Mouse (Mus musculus): ENCODE results near the gene Ldlrad3.

DNA sequence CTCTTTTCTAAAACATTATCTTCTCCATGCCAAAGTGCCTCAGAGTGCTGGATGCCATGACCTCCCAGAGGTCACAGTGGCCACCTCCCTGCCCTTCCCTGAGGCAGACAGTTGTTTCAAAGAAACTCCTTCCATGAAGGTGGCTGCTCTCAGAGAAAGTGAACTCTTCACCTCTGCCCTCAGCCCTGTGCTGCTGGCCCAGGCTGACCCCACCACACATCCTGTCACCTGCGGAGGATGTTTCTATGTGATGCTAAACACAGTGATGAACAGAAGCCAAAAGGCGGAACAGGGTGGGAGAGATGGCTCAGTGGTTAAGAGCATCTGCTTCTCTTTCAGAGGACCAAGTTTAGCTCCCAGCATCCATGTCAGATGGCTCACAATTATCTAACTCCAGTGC, 75.9 kb downstream of the Ldlrad3 start:
- no peak for TF ChIP-seq CTCF (IDR thresholded peaks at IDR 0.05)
- no peak for TF ChIP-seq EP300 (IDR thresholded peaks at IDR 0.05; ENCODE audit: insufficient read depth, low read depth, low read length)
